Comparison of ENCODE assay signal across 15 mouse cellular contexts in genomic region chr1:155457532-155457931, GRCm38 (mm10). TPM values are rescaled to one million over a fixed set of nuclear protein-coding genes. Genes with fewer than 3 reads are reported as not detected.
DNase-seq lines count a peak whose midpoint lies in the region; ATAC-seq and TF ChIP-seq lines count a peak whose summit lies in the region.
"Had no signal": no experiment of that assay in that cellular context is flagged by ENCODE, and none has a peak within 500 bp of the region (broad histone marks: within the 10 kb centered on the region; RNA-seq: fewer than 3 reads in every experiment).

No protein-coding gene starts in this region.

- H3K27me3 ChIP-seq in intestine, postnatal 0 days (replicated peaks; ENCODE audit: control insufficient read depth, insufficient read depth, low read length) = no peaks in the 10 kb centered on the region
- no peaks in the 10 kb centered on the region for H3K27me3 ChIP-seq in intestine, embryonic 16.5 days (replicated peaks; ENCODE audit: control insufficient read depth, insufficient read depth, low read length)
- no peaks in the 10 kb centered on the region for H3K27me3 ChIP-seq in kidney, embryonic 15.5 days
- H3K27me3 ChIP-seq: midbrain, embryonic 13.5 days had no signal

- no peaks in the 10 kb centered on the region for H3K9me3 ChIP-seq in intestine, postnatal 0 days (ENCODE audit: control insufficient read depth)
- H3K9me3 ChIP-seq in intestine, embryonic 16.5 days (ENCODE audit: control insufficient read depth, low read length) = no peaks in the 10 kb centered on the region
- H3K9me3 ChIP-seq in kidney, embryonic 15.5 days (replicated peaks) = no peaks in the 10 kb centered on the region
- H3K9me3 ChIP-seq: forebrain, embryonic 12.5 days; midbrain, embryonic 13.5 days had no signal

- no peak overlapping the region for H3K9ac ChIP-seq in intestine, postnatal 0 days (ENCODE audit: low read depth, low read length)
- H3K9ac ChIP-seq in intestine, embryonic 16.5 days (ENCODE audit: low read depth, low read length) = no peak overlapping the region
- no peak overlapping the region for H3K9ac ChIP-seq in kidney, embryonic 15.5 days
- H3K9ac ChIP-seq: forebrain, embryonic 12.5 days; midbrain, embryonic 13.5 days had no signal

- WGBS in intestine, postnatal 0 days = 71% methylated on average over 7 of the region's 7 CpGs
- WGBS in intestine, embryonic 16.5 days = 75% methylated on average over 7 of the region's 7 CpGs
- 80% methylated on average over 7 of the region's 7 CpGs for WGBS in kidney, embryonic 15.5 days

- no peak overlapping the region for H3K4me3 ChIP-seq in intestine, postnatal 0 days (ENCODE audit: low read depth, low read length)
- H3K4me3 ChIP-seq in intestine, embryonic 16.5 days (ENCODE audit: low read length) = no peak overlapping the region
- no peak overlapping the region for H3K4me3 ChIP-seq in kidney, embryonic 15.5 days (replicated peaks)
- H3K4me3 ChIP-seq: forebrain, embryonic 12.5 days; midbrain, embryonic 13.5 days had no signal

- no peak overlapping the region for H3K27ac ChIP-seq in intestine, postnatal 0 days (ENCODE audit: low read depth, low read length)
- no peak overlapping the region for H3K27ac ChIP-seq in intestine, embryonic 16.5 days (ENCODE audit: low read length)
- no peak overlapping the region for H3K27ac ChIP-seq in kidney, embryonic 15.5 days
- H3K27ac ChIP-seq: forebrain, embryonic 12.5 days; midbrain, embryonic 13.5 days had no signal

- TF ChIP-seq CTCF in intestine, postnatal 0 days (IDR thresholded peaks at IDR 0.05; ENCODE audit: low read depth) = peak; percentile 50

- no peaks in the 10 kb centered on the region for H3K4me1 ChIP-seq in intestine, postnatal 0 days (replicated peaks; ENCODE audit: control insufficient read depth, insufficient read depth, low read length)
- H3K4me1 ChIP-seq in intestine, embryonic 16.5 days (ENCODE audit: control insufficient read depth, insufficient read depth, low read length) = no peaks in the 10 kb centered on the region
- H3K4me1 ChIP-seq in kidney, embryonic 15.5 days = no peaks in the 10 kb centered on the region
- H3K4me1 ChIP-seq: midbrain, embryonic 13.5 days had no signal

- no peak overlapping the region for H3K4me2 ChIP-seq in intestine, postnatal 0 days (replicated peaks; ENCODE audit: low read depth)
- H3K4me2 ChIP-seq in intestine, embryonic 16.5 days (ENCODE audit: low read depth, low read length) = no peak overlapping the region
- H3K4me2 ChIP-seq in kidney, embryonic 15.5 days = no peak overlapping the region
- H3K4me2 ChIP-seq: forebrain, embryonic 12.5 days; midbrain, embryonic 13.5 days had no signal

- DNase-seq in 3T3-L1 (ENCODE audit: low read depth, low spot score) (peak; percentile 8), A20 (ENCODE audit: low read depth, low spot score) (peak; percentile 68), ZHBTc4 (ENCODE audit: low read depth, low spot score) (peak; percentile 52)
- DNase-seq: adrenal gland, adult 8-10 months; kidney, adult 2 months; liver; lung, postnatal 14 days; right cerebral cortex, postnatal 4 days; thymus, postnatal 14 days had no signal

- H3K36me3 ChIP-seq in intestine, postnatal 0 days (ENCODE audit: control insufficient read depth, insufficient read depth) = no peaks in the 10 kb centered on the region
- no peaks in the 10 kb centered on the region for H3K36me3 ChIP-seq in intestine, embryonic 16.5 days (ENCODE audit: control insufficient read depth, insufficient read depth, low read length)
- no peaks in the 10 kb centered on the region for H3K36me3 ChIP-seq in kidney, embryonic 15.5 days
- H3K36me3 ChIP-seq: forebrain, embryonic 12.5 days; midbrain, embryonic 13.5 days had no signal

- no peak for ATAC-seq in intestine, postnatal 0 days
- no peak for ATAC-seq in intestine, embryonic 16.5 days
- no peak for ATAC-seq in kidney, embryonic 15.5 days (replicated peaks; ENCODE audit: low FRiP score)
- no peak for ATAC-seq in activated CD4-positive, CD25-positive, alpha-beta regulatory T cell, adult 4 months
- ATAC-seq: midbrain, embryonic 13.5 days had no signal

RNA-seq across cellular contexts. Expression of gene Xpr1, which starts 40.3 kb away (rescaled TPM):
- 5.8 and 7.1 TPM in 2 replicates for polyA plus RNA-seq in intestine, postnatal 0 days (2015; fragmentation: Nextera tagmentation; extraction: Ambion mirVana)
- polyA plus RNA-seq in intestine, embryonic 16.5 days (2015; fragmentation: Nextera tagmentation; extraction: Ambion mirVana) = 6.7 TPM in 2 replicates
- polyA plus RNA-seq in kidney, embryonic 15.5 days (2015; fragmentation: Nextera tagmentation; extraction: Ambion mirVana) = 10.5 and 13.3 TPM in 2 replicates
- polyA plus RNA-seq in activated CD4-positive, CD25-positive, alpha-beta regulatory T cell, adult 4 months (2017; shearing (Covaris generic)) = 10 to 100 TPM; 15.5 to 16.4 TPM

Comparison
In these comparisons a context has a peak if more than half of its experiments do, and no peak if none do; other contexts are left out.
1. DNase-seq: peak in every context shown above with its lines; median percentile 68 in A20; 52 in ZHBTc4; 8 in 3T3-L1.